Mouse (Mus musculus) forebrain, postnatal 0 days (tissue): ENCODE results near the gene Hinfp. TPM values are rescaled to one million over a fixed set of nuclear protein-coding genes. Genes with fewer than 3 reads are reported as not detected.
A peak's percentile ranks its signal among the peaks of the same experiment; 100 is the strongest.

Experiments used
- ATAC-seq: fragments of 200-750 bp; cut with Nextera tagmentation; 2 replicates; pipeline ENCODE4 v1.8.0; 2017; ENCODE audit warnings: mild to moderate bottlenecking, moderate library complexity
- DNase-seq: peaks from one replicate; pipeline ENCODE4 v3.0.0-alpha.2; 2015
- H3K27ac ChIP-seq: fragments of 300-500 bp; sonication (generic); 2 replicates; pipeline ENCODE4 v1.5.1; 2014; ENCODE audit warnings: low read depth, mild to moderate bottlenecking, antibody characterized with exemption, low read length, moderate library complexity, mixed read lengths
- H3K27me3 ChIP-seq: fragments of 300-500 bp; sonication (generic); 2 replicates; pipeline ENCODE4 v1.6.1; 2014; ENCODE audit warnings: mild to moderate bottlenecking, low read length, mixed read lengths; ENCODE audit not compliant: insufficient read depth
- H3K36me3 ChIP-seq: fragments of 300-500 bp; sonication (generic); 2 replicates; pipeline ENCODE4 v1.6.1; 2014; ENCODE audit warnings: mild to moderate bottlenecking, moderate library complexity; ENCODE audit not compliant: insufficient read depth
- H3K4me1 ChIP-seq: fragments of 300-500 bp; sonication (generic); 2 replicates; pipeline ENCODE4 v1.6.1; 2014; ENCODE audit warnings: antibody characterized with exemption; ENCODE audit not compliant: insufficient read depth
- H3K4me2 ChIP-seq: fragments of 300-500 bp; sonication (generic); 2 replicates; pipeline ENCODE4 v1.6.1; 2014; ENCODE audit warnings: low read depth, mild to moderate bottlenecking, moderate library complexity
- H3K4me3 ChIP-seq: fragments of 300-500 bp; sonication (generic); 2 replicates; pipeline ENCODE4 v1.5.1; 2014; ENCODE audit warnings: low read depth, low read length, mixed read lengths
- H3K9ac ChIP-seq: fragments of 300-500 bp; sonication (generic); 2 replicates; pipeline ENCODE4 v1.6.1; 2014; ENCODE audit warnings: mild to moderate bottlenecking
- H3K9me3 ChIP-seq: fragments of 300-500 bp; sonication (generic); 2 replicates; pipeline ENCODE4 v1.6.1; 2016; ENCODE audit warnings: low read length
- CTCF ChIP-seq: sonication (generic); IDR thresholded peaks from 2 replicates; pipeline ENCODE4 v1.5.1; 2016; ENCODE audit warnings: antibody characterized with exemption, control low read depth, low read depth
- WGBS: fragments of 180-500 bp; shearing (Covaris S2); extraction: QIAGEN DNeasy Blood & Tissue Kit; methylation state at CpG from one replicate; pipeline ENCODE4 v1.1.7; 2014; 5-methylcytosine and 5-hydroxymethylcytosine counted together
- polyA plus RNA-seq: library from polyadenylated mRNA; unstranded; fragments of >200 nt; fragmentation: Nextera tagmentation; extraction: Ambion mirVana; gene quantifications from 2 replicates; pipeline ENCODE4 v1.2.1, GENCODE M21; 2015
- total RNA-seq: library from RNA; depleted of rRNA; stranded (reverse); fragments of >200 nt; gene quantifications from 2 replicates; pipeline ENCODE4 v1.2.3, GENCODE M21; 2014

The Hinfp gene
- total and polyA plus RNA-seq, 2 experiments from 2014 or later = 14.2 to 29.5 TPM

DNA sequence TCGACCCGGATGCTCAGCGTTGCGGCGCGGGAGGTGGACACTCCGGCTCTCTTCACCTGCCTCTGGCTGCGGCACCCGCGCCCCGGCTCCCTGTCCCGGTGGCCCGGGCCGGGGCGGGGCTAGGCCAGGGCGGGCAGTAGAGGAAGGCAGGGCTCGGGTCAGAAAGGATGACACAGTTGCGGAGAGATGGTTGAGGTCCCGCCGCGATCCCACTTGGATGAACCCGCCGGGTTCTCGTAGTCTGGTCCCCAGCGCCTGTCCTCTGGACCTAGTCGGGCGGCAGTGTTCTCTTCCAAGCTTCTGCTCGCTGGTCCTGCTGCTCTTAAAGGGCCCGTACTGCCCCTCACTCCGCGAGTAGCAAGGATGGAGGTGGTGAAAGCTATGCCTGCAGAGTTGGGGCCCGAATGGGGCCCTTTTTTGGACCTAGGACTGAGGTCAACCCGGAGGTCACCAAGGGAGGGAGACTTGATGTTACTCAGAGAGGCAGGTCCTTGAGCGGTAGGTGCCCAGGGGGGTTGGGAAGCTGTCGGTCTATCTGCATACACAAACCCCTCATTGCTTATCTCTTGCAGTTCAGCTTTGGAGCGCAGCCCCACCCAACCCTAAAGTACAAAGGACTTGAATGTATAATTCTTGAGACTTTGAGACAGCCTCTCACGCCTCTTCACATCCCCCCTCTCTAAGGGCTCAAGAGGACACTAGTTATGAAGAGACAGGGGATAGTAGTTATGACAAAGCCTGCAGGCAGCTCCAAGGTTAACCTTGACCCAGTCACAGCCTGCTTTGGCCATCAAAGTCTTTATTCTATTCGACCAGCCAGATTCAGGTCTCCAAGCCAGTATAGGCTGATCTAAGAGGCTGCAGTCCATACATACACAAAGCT, 17.2 kb downstream of the Hinfp start, which contains the start of gene Abcg4:
Gene Abcg4, minus strand, starts transcription at position 540 of the 883 bp plus-strand sequence.
- no peaks in the 10 kb centered on the region for H3K9me3 ChIP-seq
- peak; percentile 70 for DNase-seq
- H3K4me3 ChIP-seq = peak within 1 kb of the TSS; percentile 88
- H3K4me2 ChIP-seq = peak within 1 kb of the TSS; percentile 77
- ATAC-seq = peak; percentile 77
- H3K36me3 ChIP-seq = peaks cover 21% of the 10 kb centered on the region
- peak within 1 kb of the TSS; percentile 90 for H3K9ac ChIP-seq
- H3K27ac ChIP-seq = peak within 1 kb of the TSS; percentile 77
- no peaks in the 10 kb centered on the region for H3K27me3 ChIP-seq
- WGBS = 2% methylated on average over 38 of the region's 38 CpGs
- peaks cover 11% of the 10 kb centered on the region; the same call in 1 of the 2 replicates for H3K4me1 ChIP-seq
- no peak for TF ChIP-seq CTCF

GRCm38 (mm10) chr9:44287401-44288075, 17.9 kb downstream of the Hinfp start:
- no peaks in the 10 kb centered on the region for H3K9me3 ChIP-seq
- peak overlapping the region; percentile 77 for H3K4me2 ChIP-seq
- TF ChIP-seq CTCF = no peak; the same call in 1 of the 2 replicates
- no peaks in the 10 kb centered on the region for H3K27me3 ChIP-seq
- ATAC-seq (peak; percentile 62), DNase-seq (peak; percentile 60)
- peak overlapping the region; percentile 77 for H3K27ac ChIP-seq
- peak overlapping the region; percentile 88 for H3K4me3 ChIP-seq
- peaks cover 11% of the 10 kb centered on the region; the same call in 1 of the 2 replicates for H3K4me1 ChIP-seq
- 3% methylated on average over 39 of the region's 47 CpGs for WGBS
- peak overlapping the region; percentile 90 for H3K9ac ChIP-seq
- H3K36me3 ChIP-seq = peaks cover 17% of the 10 kb centered on the region; the same call in 1 of the 2 replicates

- H3K27ac ChIP-seq = peak overlapping the region; percentile 77
Measured at GRCm38 (mm10) chr9:44287003-44287400, 18.5 kb downstream of the Hinfp start.

GRCm38 (mm10) chr9:44286256-44286850, 19.1 kb downstream of the Hinfp start:
- Histone ChIP-seq H3K27ac (no peak overlapping the region), H3K9me3 (no peaks in the 10 kb centered on the region), H3K27me3 (no peaks in the 10 kb centered on the region), H3K4me3 (peak overlapping the region; percentile 88), H3K4me1 (peaks cover 11% of the 10 kb centered on the region; the same call in 1 of the 2 replicates), H3K4me2 (peak overlapping the region; percentile 77), H3K9ac (peak overlapping the region; percentile 37; the same call in 1 of the 2 replicates), H3K36me3 (peaks cover 14% of the 10 kb centered on the region; the same call in 1 of the 2 replicates)
- no peak for TF ChIP-seq CTCF
- ATAC-seq (no peak), DNase-seq (no peak)
- WGBS = 10% methylated on average over 6 of the region's 6 CpGs

More at GRCm38 (mm10) chr9:44287003-44287400, 18.5 kb downstream of the Hinfp start:
- peak; percentile 28 for DNase-seq
- Histone ChIP-seq H3K9ac (peak overlapping the region; percentile 90), H3K4me3 (peak overlapping the region; percentile 88), H3K4me1 (peaks cover 11% of the 10 kb centered on the region; the same call in 1 of the 2 replicates), H3K4me2 (peak overlapping the region; percentile 77), H3K9me3 (no peaks in the 10 kb centered on the region), H3K27me3 (no peaks in the 10 kb centered on the region), H3K36me3 (peaks cover 14% of the 10 kb centered on the region; the same call in 1 of the 2 replicates)
- no peak for TF ChIP-seq CTCF
- ATAC-seq = peak; percentile 7; the same call in 1 of the 2 replicates
- WGBS = 9% methylated on average over 11 of the region's 11 CpGs

DNA sequence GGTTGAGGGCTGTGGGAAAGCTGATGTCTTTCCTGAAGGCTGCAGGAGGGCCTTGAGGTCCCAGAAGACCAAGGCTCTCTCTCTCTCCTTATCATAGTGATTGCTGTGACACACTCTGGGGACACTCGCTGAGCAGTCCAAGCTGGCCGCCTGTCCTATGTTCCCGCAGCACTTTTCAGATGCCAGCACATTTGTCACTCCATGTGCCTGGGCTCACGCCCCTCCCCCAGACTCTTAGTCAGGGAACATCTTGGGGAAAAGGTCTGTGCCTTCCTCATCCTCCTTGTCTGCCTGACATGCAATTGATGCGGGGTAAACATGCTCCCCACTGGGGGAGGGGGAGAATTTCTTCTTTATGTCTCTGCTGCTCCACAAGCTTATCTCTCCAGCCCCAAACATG, 22.3 kb downstream of the Hinfp start:
- Histone ChIP-seq H3K4me2 (no peak overlapping the region), H3K27me3 (no peaks in the 10 kb centered on the region), H3K9ac (no peak overlapping the region), H3K4me1 (peaks cover 5% of the 10 kb centered on the region; the same call in 1 of the 2 replicates), H3K36me3 (peaks cover 42% of the 10 kb centered on the region), H3K27ac (no peak overlapping the region), H3K4me3 (no peak overlapping the region), H3K9me3 (no peaks in the 10 kb centered on the region)
- no peak for ATAC-seq
- DNase-seq = no peak
- no peak for TF ChIP-seq CTCF
- WGBS = 79% methylated on average over 5 of the region's 5 CpGs

- no peak overlapping the region for H3K27ac ChIP-seq
- no peak overlapping the region for H3K4me3 ChIP-seq
- H3K4me1 ChIP-seq = peaks cover 4% of the 10 kb centered on the region
- no peak overlapping the region for H3K9ac ChIP-seq
- peaks cover 19% of the 10 kb centered on the region for H3K36me3 ChIP-seq
- H3K4me2 ChIP-seq = no peak overlapping the region
- H3K9me3 ChIP-seq = no peaks in the 10 kb centered on the region
- no peaks in the 10 kb centered on the region for H3K27me3 ChIP-seq
- DNase-seq = no peak
- TF ChIP-seq CTCF = no peak
- WGBS = 92% methylated on average over 4 of the region's 4 CpGs
- no peak for ATAC-seq
Measured at GRCm38 (mm10) chr9:44269973-44270372, 35.5 kb downstream of the Hinfp start.
